Mouse (Mus musculus) cerebellum, postnatal 4 days (tissue): ENCODE data around the gene Fbxo42.

ENCODE experiments used
- DNase-seq, 2 experiments: peaks; one replicate each; pipeline ENCODE4 v3.0.0; 2022; ENCODE audit warnings: low spot score in 2 of 2, mixed read lengths in 1 of 2

The Fbxo42 gene

DNA sequence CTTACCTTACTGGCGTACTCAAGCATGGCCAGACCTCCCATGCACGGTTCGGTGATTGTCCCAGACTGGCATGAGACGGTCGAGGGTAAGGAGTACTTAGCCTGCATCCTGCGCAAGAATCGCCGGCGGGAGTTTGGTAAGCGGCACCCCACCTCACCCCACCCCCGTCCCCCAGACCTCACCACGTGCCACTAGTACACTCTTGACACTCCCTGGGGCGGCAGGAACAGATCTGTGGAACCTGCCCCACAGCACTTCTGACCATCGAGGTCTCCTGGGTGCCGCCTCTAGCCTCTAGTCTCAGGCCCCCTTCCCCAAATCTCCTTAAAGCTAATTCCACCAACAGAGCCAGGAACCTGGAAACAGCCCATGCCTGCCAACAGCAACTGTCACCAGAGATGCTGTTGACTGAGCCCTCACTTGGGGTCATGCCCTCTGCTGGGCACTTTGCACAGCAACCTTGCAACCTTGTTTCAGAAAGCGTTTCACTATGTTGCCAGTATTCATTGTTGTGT lies 66.7 kb downstream of the Fbxo42 start:
- peak in 1 of 2 experiments; percentile 35 for DNase-seq

- peak in 1 of 2 experiments; percentile 64 for DNase-seq
Observed at GRCm38 (mm10) chr4:141219583-141220213, 72.0 kb downstream of the Fbxo42 start.

- no peak for DNase-seq
Observed at GRCm38 (mm10) chr4:141221848-141222247, 74.1 kb downstream of the Fbxo42 start.

DNA sequence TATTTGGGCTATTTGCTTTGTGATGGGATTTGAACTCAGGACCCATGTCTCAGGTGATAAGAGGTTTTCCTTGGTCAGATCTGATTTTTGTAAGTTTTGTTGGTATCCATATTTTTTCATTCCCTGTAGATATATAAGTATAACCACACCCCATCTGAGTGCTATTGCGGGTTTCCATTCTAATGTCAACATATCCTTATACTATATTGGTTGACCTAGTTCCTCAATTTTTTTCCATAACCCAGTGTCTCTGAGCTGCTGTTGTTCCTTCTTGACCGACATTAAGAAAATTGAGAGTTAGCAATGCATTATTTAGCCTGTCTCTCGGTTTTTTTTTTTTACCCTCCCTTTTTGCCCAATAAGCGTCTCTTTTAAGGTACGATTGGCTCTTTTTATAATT lies 75.0 kb downstream of the Fbxo42 start:
- DNase-seq, result no peak

- no peak for DNase-seq
Observed at GRCm38 (mm10) chr4:141228687-141229086, 81.0 kb downstream of the Fbxo42 start.

DNA sequence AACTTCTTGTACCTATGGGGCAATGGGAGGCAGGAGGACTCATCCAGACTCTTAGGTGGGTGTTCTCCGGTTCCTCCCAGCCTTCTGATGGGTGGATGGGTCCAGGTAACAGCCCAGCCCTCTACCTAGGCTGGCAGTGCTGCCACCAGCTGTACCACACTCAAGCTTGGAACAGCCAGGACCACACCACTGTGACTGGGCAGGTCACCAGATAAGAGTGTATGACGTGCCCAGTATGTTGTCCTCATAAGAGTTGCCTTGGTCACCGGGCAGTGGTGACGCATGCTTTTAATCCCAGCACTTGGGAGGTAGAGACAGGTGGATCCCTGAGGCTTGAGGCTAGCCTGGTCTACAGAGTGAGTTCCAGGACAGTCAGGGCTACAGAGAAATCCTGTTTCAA lies 85.5 kb downstream of the Fbxo42 start:
- no peak for DNase-seq

DNA sequence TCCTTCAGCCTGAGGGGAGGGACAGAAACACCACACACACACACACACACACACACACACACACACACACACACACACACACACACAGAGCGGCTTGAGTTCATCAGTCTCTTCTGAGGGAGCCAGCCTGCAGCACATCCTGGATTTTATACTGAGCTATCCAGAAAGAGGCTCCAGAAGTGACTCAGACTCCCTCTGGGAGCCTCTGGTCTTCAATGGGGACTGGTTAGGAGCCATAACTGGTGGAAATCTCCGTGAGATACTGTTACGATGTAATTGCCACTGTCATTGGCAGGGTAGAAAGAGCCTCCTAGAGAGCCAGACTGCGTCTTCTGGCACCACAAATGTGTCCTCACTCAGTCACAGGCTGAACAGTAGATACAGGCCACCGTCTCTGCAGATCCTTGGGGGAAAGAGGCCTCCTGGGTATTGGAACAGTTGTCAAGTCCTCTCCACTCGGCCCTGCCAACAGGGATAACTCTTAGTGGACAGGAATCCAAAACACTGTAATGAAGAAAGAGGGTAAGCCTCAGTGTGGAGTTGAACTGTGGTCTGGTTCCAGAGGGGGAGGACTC lies 87.9 kb downstream of the Fbxo42 start:
- no peak for DNase-seq

- no peak for DNase-seq
Observed at GRCm38 (mm10) chr4:141236856-141237255, 89.1 kb downstream of the Fbxo42 start.

DNA sequence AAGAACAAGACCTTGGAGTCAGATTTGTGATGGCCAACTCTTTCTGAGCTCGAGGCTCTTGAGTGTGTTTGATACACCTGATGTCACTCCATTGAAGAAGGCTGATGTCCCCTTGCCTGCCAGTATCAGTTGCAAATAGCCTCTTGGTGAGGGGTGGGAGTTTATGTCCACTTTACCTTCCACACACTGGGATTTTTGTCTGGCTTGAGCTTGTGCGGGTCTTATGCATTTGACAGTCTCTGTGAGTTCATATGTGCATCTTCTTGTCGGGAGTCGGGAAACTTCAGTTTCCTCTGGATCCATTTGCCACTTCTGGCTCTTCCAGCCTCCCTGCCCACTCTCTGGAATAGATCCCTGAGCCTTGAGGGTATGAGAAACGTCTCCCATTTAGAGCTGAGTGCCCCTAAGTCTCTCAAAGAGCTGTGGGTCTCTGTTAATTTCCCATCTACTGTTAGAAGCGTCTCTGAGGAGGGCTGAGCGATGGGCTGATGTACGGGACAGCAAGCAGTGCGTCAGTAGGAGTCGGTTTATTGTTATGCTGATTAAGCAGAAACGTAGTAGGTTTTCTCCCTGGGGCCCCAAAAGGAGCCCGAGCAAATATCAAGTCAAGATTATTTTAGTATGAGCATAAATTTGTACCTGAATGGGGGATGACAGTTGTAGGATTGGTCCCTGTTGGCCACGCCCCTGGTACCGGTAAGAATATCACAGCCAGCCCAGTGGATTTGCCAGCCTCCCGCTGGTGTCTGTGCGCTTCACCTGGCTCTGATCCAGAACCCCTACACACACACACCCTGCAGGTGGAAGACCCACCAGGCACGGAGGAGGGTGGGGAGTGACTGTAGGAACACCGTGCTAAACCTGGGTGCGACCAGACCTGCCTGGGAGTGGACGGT lies 91.0 kb downstream of the Fbxo42 start:
- no peak for DNase-seq

DNA sequence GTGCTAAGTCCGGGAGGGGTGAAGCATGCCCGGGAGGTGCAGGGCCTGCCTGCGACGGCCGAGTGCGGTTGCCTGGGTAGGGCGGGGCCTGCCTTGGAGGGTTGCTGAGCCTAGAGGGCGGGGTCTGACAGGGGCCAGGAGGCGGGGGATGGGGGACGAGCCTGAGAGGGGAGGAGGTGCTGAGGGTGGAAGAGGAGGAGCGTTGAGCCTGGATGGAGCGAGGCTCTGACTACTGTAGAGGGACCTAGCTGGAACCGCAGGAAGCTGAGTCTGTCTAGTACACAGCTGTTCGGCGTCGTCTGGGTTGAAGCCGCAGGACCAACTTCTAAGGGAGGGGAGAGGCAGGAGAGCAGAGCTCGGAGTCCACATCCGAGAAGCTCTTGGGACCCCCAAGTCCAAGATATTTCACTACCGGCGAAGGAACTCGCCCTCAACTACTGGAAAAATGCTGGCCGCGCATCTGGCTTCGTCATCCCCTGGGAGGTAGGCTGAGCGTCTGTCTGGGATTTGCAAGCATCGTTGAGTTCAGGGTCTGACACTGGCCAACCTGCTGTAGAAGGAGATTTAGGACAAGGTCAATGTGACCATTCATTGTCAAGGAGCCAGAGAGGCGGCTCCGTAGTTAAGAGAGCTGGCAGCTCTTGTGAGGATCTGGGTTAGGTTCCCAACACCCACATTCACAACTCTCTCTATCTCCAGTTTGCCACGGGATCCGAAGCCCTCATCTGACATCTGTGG lies 91.8 kb downstream of the Fbxo42 start, which contains the start of gene Arhgef19:
Gene Arhgef19, plus strand, starts transcription at position 112 of the 738 bp plus-strand sequence.
- peak in 1 of 2 experiments; percentile 61 for DNase-seq

DNA sequence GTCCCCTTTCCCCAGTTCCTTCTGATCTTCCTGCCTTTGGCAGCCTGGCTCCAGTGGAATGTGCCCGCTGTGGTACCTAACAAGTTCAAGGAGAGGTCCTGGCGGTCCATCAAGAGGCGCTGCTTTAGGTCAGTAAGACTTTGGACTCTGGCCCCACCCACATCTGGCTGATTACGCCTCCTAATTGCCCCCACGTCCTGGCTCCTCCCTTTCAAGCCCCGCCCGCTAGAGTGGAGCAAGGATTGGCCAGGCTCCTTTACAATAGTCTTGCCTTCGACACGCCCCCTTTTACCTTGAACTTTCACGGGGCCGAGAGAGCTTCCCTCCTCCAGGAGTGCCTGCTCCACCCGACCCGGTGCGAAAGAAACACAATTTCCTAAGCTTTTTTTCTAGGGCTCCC lies 92.9 kb downstream of the Fbxo42 start:
- DNase-seq, result no peak

DNA sequence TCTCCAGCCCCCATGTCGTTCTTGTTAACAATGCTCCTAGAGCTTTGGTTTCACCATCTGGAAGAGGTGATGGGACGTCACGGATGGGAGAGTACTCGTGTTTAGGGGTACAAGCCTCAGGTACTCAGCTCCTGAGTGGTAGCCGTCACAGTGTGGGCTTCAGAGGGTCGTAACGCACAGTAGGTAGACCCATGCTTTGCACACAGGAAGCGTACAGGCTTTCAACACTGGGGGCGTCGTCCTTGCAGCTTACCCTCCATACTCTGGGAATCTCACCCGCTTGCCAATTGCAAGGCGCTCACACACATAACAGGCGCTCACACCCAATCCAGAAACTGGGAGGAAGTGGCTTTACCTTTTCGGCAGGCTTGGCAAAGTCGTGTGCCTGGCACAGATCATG lies 94.1 kb downstream of the Fbxo42 start:
- no peak for DNase-seq

DNA sequence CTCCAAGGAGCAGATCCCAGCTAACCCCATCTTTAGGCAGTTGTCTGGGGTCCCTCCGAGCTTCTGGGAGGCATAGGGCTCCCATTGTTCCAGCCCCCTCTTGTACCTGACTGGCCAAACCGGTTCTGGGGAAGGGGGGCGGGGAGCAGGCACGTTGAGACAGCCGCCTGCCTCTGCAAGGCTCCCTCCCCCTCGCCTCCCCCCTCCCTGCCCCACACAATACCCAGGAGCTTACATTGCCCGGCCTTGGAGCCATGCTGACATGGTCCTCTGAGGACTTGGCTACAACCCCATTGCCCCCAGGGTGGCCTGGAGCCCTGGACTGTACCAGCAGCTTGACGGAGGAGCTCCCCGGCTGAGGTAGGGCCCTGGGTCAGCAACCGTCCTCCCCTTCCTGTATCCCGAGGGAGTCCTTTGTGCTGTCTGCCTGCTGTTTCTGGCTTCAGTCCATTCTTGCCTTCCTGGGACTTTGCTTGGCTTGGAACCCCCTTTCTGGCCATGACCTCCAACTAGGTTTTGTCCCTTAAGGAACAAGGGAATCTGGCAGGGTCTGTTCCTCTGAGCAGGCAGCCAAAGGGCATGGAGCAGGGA lies 95.0 kb downstream of the Fbxo42 start:
- no peak for DNase-seq

GRCm38 (mm10) chr4:141243636-141244035 lies 95.9 kb downstream of the Fbxo42 start:
- no peak for DNase-seq

GRCm38 (mm10) chr4:141244401-141244800 lies 96.7 kb downstream of the Fbxo42 start:
- DNase-seq, result no peak

DNA sequence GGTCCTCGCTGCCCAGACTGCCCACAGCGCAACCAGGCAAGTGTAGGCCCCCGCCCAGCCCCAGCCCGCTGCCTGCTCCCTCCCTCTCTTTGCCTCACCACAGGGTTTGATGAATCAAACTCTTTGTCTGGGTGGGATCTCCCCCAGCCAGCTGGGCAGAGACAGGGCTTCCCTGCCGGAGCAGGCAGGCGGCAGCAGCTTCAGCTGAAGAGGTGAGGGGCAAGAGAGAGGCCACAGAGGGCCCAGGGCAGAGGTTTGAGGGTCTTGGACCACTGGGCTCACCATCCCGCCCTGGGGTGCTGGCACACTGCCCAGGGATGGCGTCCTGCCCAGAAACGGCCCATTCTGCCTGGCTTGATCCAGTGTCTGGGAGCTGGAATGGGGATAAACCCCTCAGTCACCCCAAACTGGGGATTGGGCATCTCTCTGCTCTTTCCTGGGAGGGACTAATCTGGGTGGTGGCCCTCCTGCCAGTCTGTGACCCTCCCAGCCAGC lies 97.3 kb downstream of the Fbxo42 start:
- DNase-seq, result peak; percentile 74 to 97

GRCm38 (mm10) chr4:141246089-141246997 lies 98.6 kb downstream of the Fbxo42 start:
- peak in 1 of 2 experiments; percentile 22 for DNase-seq

DNA sequence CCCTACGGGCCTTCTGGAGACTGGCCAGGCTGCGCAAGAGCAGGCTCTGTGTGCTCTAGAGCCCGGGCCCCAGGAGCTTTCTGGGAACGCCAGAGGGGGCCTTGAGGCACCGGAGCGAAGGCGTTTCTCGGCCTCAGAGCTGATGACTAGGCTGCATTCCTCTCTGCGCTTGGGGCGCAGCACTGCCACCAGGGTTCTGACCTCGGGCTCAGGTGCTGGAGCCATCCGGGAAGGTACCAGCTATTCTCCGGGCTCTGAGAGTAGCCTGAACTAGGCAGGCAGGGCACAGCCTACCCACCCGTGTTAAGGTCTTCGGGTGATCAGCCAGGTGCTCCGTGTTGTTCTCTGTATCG lies 99.3 kb downstream of the Fbxo42 start:
- DNase-seq, result no peak

GRCm38 (mm10) chr4:141247776-141248613 lies 100.3 kb downstream of the Fbxo42 start:
- peak in 1 of 2 experiments; percentile 24 for DNase-seq
